Mouse (Mus musculus) MEL (cell line): ENCODE measurements around the gene Arl15. TPM values are rescaled to one million over a fixed set of nuclear protein-coding genes. Genes with fewer than 3 reads are reported as not detected.

Experiments used
- DNase-seq: peaks from one replicate; pipeline ENCODE4 v3.0.0; 2011; ENCODE audit warnings: low read depth, low spot score
- H3K27ac ChIP-seq: 2 replicates; pipeline ENCODE4 v1.5.1; 2012; ENCODE audit warnings: low read depth, mild to moderate bottlenecking, control low read depth, low read length, moderate library complexity; ENCODE audit not compliant: control insufficient read depth
- H3K27me3 ChIP-seq, 2 experiments: fragments of 150-350 bp in 1 of 2; sonication (generic) in 1 of 2; 2 replicates each; pipeline ENCODE4 v1.6.1; 2012; ENCODE audit warnings: low read length in 2 of 2, mild to moderate bottlenecking in 2 of 2, improper control_type of control experiment in 1 of 2, moderate library complexity in 1 of 2; ENCODE audit not compliant: insufficient read depth in 2 of 2, control insufficient read depth in 1 of 2
- H3K36me3 ChIP-seq, 2 experiments: 2 replicates each; pipeline ENCODE4 v1.6.1; 2012 to 2014; ENCODE audit warnings: low read length in 2 of 2, improper control_type of control experiment in 1 of 2, inconsistent platforms in 1 of 2, mild to moderate bottlenecking in 1 of 2; ENCODE audit not compliant: insufficient read depth in 2 of 2, control insufficient read depth in 1 of 2
- H3K4me1 ChIP-seq, 2 experiments: fragments of 150-350 bp in 1 of 2; sonication (generic) in 1 of 2; 2 replicates each; pipeline ENCODE4 v1.6.1; 2012; ENCODE audit warnings: low read length in 2 of 2, improper control_type of control experiment in 1 of 2, mild to moderate bottlenecking in 1 of 2; ENCODE audit not compliant: insufficient read depth in 2 of 2, control insufficient read depth in 1 of 2
- H3K4me3 ChIP-seq, 2 experiments: fragments of 150-350 bp in 1 of 2; sonication (generic) in 1 of 2; 2 replicates each; pipeline ENCODE4 v1.5.1; 2012; ENCODE audit warnings: low read depth in 2 of 2, low read length in 2 of 2, mild to moderate bottlenecking in 2 of 2, moderate library complexity in 2 of 2, control low read depth in 1 of 2, improper control_type of control experiment in 1 of 2; ENCODE audit not compliant: control insufficient read depth in 1 of 2, insufficient read depth in 1 of 2
- H3K79me2 ChIP-seq: 2 replicates; pipeline ENCODE4 v1.6.1; 2012; ENCODE audit warnings: mild to moderate bottlenecking, low read length, moderate library complexity; ENCODE audit not compliant: control insufficient read depth, poor library complexity, insufficient read depth
- H3K9ac ChIP-seq: 2 replicates; pipeline ENCODE4 v1.6.1; 2012; ENCODE audit warnings: low read depth, mild to moderate bottlenecking, control low read depth, low read length, moderate library complexity; ENCODE audit not compliant: control insufficient read depth, poor library complexity, severe bottlenecking
- H3K9me3 ChIP-seq: fragments of 150-350 bp; sonication (generic); replicated peaks from 2 replicates; pipeline ENCODE4 v1.6.1; 2012; ENCODE audit warnings: mild to moderate bottlenecking, low read length, improper control_type of control experiment, moderate library complexity; ENCODE audit not compliant: insufficient read depth
- CHD1 ChIP-seq: IDR thresholded peaks from 2 replicates; pipeline ENCODE4 v1.6.1; 2012; ENCODE audit warnings: low read depth, mild to moderate bottlenecking, inconsistent platforms, low read length, improper control_type of control experiment
- CTCF ChIP-seq, 3 experiments: IDR thresholded peaks in 2 of 3; conservative IDR thresholded peaks in 1 of 3; 2 replicates each; pipeline ENCODE4 v1.5.1; 2011 to 2012; ENCODE audit warnings: low read length in 3 of 3, low read depth in 2 of 3, mild to moderate bottlenecking in 2 of 3, improper control_type of control experiment in 1 of 3, inconsistent platforms in 1 of 3, mixed read lengths in 1 of 3, moderate library complexity in 1 of 3; ENCODE audit not compliant: control insufficient read depth in 1 of 3, insufficient read depth in 1 of 3, poor library complexity in 1 of 3, severe bottlenecking in 1 of 3
- GABPA ChIP-seq: IDR thresholded peaks from 2 replicates; pipeline ENCODE4 v1.6.1; 2012; ENCODE audit warnings: low read depth, mild to moderate bottlenecking, inconsistent platforms, low read length, improper control_type of control experiment, moderate library complexity
- HCFC1 ChIP-seq: IDR thresholded peaks from 2 replicates; pipeline ENCODE4 v1.6.1; 2012; ENCODE audit warnings: low read depth, mild to moderate bottlenecking, inconsistent platforms, low read length, improper control_type of control experiment, moderate library complexity
- MEF2A ChIP-seq: IDR thresholded peaks from 2 replicates; pipeline ENCODE4 v1.6.1; 2014; ENCODE audit warnings: low read depth, mild to moderate bottlenecking, inconsistent platforms, low read length, improper control_type of control experiment; ENCODE audit not compliant: poor library complexity, insufficient replicate concordance, severe bottlenecking; ENCODE audit errors: extremely low read depth
- MYB ChIP-seq: IDR thresholded peaks from 2 replicates; pipeline ENCODE4 v1.6.1; 2011; ENCODE audit warnings: mild to moderate bottlenecking, low read depth, low read length, improper control_type of control experiment
- MYC ChIP-seq: IDR thresholded peaks from 2 replicates; pipeline ENCODE4 v1.6.1; 2011; ENCODE audit warnings: low read depth, mild to moderate bottlenecking, low read length, improper control_type of control experiment, moderate library complexity
- NRF1 ChIP-seq: IDR thresholded peaks from 2 replicates; pipeline ENCODE4 v1.6.1; 2014; ENCODE audit warnings: low read depth, mild to moderate bottlenecking, inconsistent platforms, low read length, improper control_type of control experiment, moderate library complexity; ENCODE audit not compliant: poor library complexity, insufficient read depth, severe bottlenecking
- POLR2AphosphoS2 ChIP-seq: IDR thresholded peaks from 2 replicates; pipeline ENCODE4 v1.6.1; 2011; ENCODE audit warnings: low read length, improper control_type of control experiment
- POLR2AphosphoS5 ChIP-seq: IDR thresholded peaks from 2 replicates; pipeline ENCODE4 v1.6.1; 2012; ENCODE audit warnings: low read depth, borderline replicate concordance, mild to moderate bottlenecking, inconsistent platforms, low read length, moderate library complexity, mixed read lengths
- RAD21 ChIP-seq: IDR thresholded peaks from 2 replicates; pipeline ENCODE4 v1.6.1; 2011; ENCODE audit warnings: mild to moderate bottlenecking, low read depth, low read length, improper control_type of control experiment
- SIN3A ChIP-seq: IDR thresholded peaks from 2 replicates; pipeline ENCODE4 v1.6.1; 2012; ENCODE audit warnings: low read length, improper control_type of control experiment, inconsistent platforms
- TCF12 ChIP-seq: IDR thresholded peaks from 2 replicates; pipeline ENCODE4 v1.6.1; 2014; ENCODE audit warnings: low read depth, mild to moderate bottlenecking, inconsistent platforms, low read length, improper control_type of control experiment, moderate library complexity
- ZNF384 ChIP-seq: IDR thresholded peaks from 2 replicates; pipeline ENCODE4 v1.6.1; 2012; ENCODE audit warnings: low read depth, mild to moderate bottlenecking, inconsistent platforms, low read length, improper control_type of control experiment
- polyA plus RNA-seq, 2 experiments: library from polyadenylated mRNA; stranded (reverse) in 1 of 2; unstranded in 1 of 2; fragments of >175 nt in 1 of 2; fragments of >200 nt in 1 of 2; gene quantifications; 2 replicates each; pipeline versions ENCODE4 v1.2.1 to v1.2.4; 2012; ENCODE audit warnings: low replicate concordance in 2 of 2, low read depth in 1 of 2; ENCODE audit not compliant: insufficient read length in 2 of 2, insufficient read depth in 1 of 2, missing spikeins in 1 of 2
- total RNA-seq: library from RNA; depleted of rRNA; stranded (reverse); fragments of 300-350 nt; gene quantifications from 2 replicates; pipeline ENCODE4 v1.2.3, GENCODE M21; 2012

Gene Arl15
- total and polyA plus RNA-seq, 3 experiments, result 3.6 to 5.8 TPM; not detected in 1

DNA sequence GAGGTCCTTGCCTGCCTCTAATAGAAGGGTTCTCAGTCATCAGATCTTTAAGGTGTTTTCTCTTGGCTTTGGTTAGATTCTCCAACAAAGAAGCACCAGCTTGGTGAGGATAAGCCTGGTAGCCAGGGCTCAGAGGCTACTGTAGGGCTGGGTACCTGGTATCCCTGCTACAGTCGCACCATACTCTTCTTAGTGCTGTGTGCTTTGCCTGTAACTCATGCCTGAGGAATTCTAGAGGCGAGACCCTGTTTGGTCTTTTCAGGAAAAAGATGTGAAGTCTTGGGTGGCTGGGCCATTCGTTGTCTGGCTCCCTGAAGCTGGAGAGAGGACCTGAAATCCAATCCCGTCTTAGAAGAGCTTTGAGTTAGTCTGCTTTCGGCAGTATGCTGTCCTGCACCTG lies 93.8 kb downstream of the Arl15 start:
- Histone ChIP-seq H3K9ac (no peak overlapping the region), H3K79me2 (no peaks in the 10 kb centered on the region), H3K27me3 (no peaks in the 10 kb centered on the region), H3K36me3 (no peaks in the 10 kb centered on the region), H3K9me3 (no peaks in the 10 kb centered on the region), H3K4me1 (no peaks in the 10 kb centered on the region), H3K4me3 (no peak overlapping the region), H3K27ac (no peak overlapping the region)
- no peak for TF ChIP-seq MYB
- no peak for TF ChIP-seq SIN3A
- no peak for TF ChIP-seq MEF2A
- no peak for TF ChIP-seq RAD21
- no peak for TF ChIP-seq POLR2AphosphoS2
- no peak for TF ChIP-seq TCF12
- TF ChIP-seq POLR2AphosphoS5, result no peak
- TF ChIP-seq HCFC1, result no peak
- DNase-seq, result no peak

DNA sequence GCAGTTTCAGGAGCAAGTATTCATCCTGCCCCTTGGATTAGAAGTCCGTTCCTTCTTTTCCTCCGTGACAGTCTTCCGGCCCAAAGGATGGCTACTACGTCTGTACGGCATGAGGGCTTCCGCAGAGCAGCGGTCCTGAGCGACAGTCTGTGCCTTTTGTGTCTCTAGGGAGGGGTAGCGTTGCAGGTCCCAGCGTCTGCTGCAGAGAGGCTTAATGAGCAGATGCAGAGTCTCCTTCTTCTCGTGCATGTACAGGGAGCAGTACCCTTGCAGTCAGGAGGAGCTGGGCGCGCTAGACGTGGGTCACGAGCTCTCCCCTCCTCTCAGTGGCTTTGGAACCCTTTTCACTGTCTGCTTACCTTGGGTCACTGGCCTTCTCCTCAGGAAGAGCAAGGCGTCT lies 94.4 kb downstream of the Arl15 start:
- H3K9me3 ChIP-seq, result no peaks in the 10 kb centered on the region
- no peak overlapping the region for H3K4me3 ChIP-seq
- TF ChIP-seq NRF1, result no peak
- TF ChIP-seq MYC, result no peak
- no peak for TF ChIP-seq CTCF (IDR thresholded peaks at IDR 0.05 in 2 of 3, conservative IDR thresholded peaks at IDR 0.05 in 1 of 3; ENCODE audit: control insufficient read depth in 1 of 3, insufficient read depth in 1 of 3, low read depth in 2 of 3, low read length in 3 of 3, poor library complexity in 1 of 3, severe bottlenecking in 1 of 3)
- TF ChIP-seq MEF2A, result no peak
- TF ChIP-seq ZNF384, result no peak
- no peak for TF ChIP-seq TCF12
- TF ChIP-seq GABPA, result no peak
- TF ChIP-seq CHD1, result no peak
- no peaks in the 10 kb centered on the region for H3K27me3 ChIP-seq
- H3K36me3 ChIP-seq, result no peaks in the 10 kb centered on the region
- no peak for DNase-seq
- H3K9ac ChIP-seq, result no peak overlapping the region
- no peaks in the 10 kb centered on the region for H3K79me2 ChIP-seq
- no peaks in the 10 kb centered on the region for H3K4me1 ChIP-seq
- no peak overlapping the region for H3K27ac ChIP-seq
